Mouse (Mus musculus) embryonic facial prominence, embryonic 13.5 days (tissue): Measurements from ENCODE around the gene Nr4a2. TPM values are rescaled to one million over a fixed set of nuclear protein-coding genes. Genes with fewer than 3 reads are reported as not detected.

Experiments
- ATAC-seq: fragments of 200-750 bp; cut with Nextera tagmentation; 2 replicates; pipeline ENCODE4 v1.8.0; 2017; ENCODE audit warnings: low read depth; ENCODE audit not compliant: insufficient number of reproducible peaks, insufficient read depth, low FRiP score, low TSS enrichment
- H3K27ac ChIP-seq: fragments of 300-500 bp; sonication (generic); 2 replicates; pipeline ENCODE4 v1.5.1; 2015; ENCODE audit warnings: moderate library complexity, mild to moderate bottlenecking, inconsistent platforms
- H3K27me3 ChIP-seq: fragments of 300-500 bp; sonication (generic); 2 replicates; pipeline ENCODE4 v1.6.1; 2015; ENCODE audit warnings: mild to moderate bottlenecking, inconsistent platforms
- H3K36me3 ChIP-seq: fragments of 300-500 bp; sonication (generic); 2 replicates; pipeline ENCODE4 v1.6.1; 2015; ENCODE audit warnings: mild to moderate bottlenecking, inconsistent platforms
- H3K4me1 ChIP-seq: fragments of 300-500 bp; sonication (generic); 2 replicates; pipeline ENCODE4 v1.6.1; 2015; ENCODE audit warnings: inconsistent platforms
- H3K4me2 ChIP-seq: fragments of 300-500 bp; sonication (generic); 2 replicates; pipeline ENCODE4 v1.6.1; 2015; ENCODE audit warnings: moderate library complexity, mild to moderate bottlenecking, inconsistent platforms
- H3K4me3 ChIP-seq: fragments of 300-500 bp; sonication (generic); 2 replicates; pipeline ENCODE4 v1.5.1; 2015; ENCODE audit warnings: mild to moderate bottlenecking, inconsistent platforms
- H3K9ac ChIP-seq: fragments of 300-500 bp; sonication (generic); 2 replicates; pipeline ENCODE4 v1.6.1; 2015; ENCODE audit warnings: mild to moderate bottlenecking, inconsistent platforms
- H3K9me3 ChIP-seq: fragments of 300-500 bp; sonication (generic); 2 replicates; pipeline ENCODE4 v1.6.1; 2016; ENCODE audit warnings: inconsistent platforms
- WGBS: fragments of 180-500 bp; shearing (Covaris S2); methylation state at CpG from one replicate; pipeline ENCODE4 v1.1.7; 2015; ENCODE audit warnings: mixed read lengths; 5-methylcytosine and 5-hydroxymethylcytosine counted together
- polyA plus RNA-seq: library from polyadenylated mRNA; unstranded; fragments of >200 nt; fragmentation: Nextera tagmentation; extraction: Ambion mirVana; gene quantifications from 2 replicates; pipeline ENCODE4 v1.2.1, GENCODE M21; 2015

Gene Nr4a2
- polyA plus RNA-seq, 1 experiment from 2014 or later, result 11.8 TPM

GRCm38 (mm10) chr2:57121110-57121509 is 2.7 kb downstream of the Nr4a2 start:
- Histone ChIP-seq H3K27ac (no peak overlapping the region), H3K36me3 (no peaks in the 10 kb centered on the region), H3K27me3 (0 out of 2 replicates have a peak, but pooled peaks cover 1% of the 10 kb centered on the region), H3K9me3 (no peaks in the 10 kb centered on the region), H3K9ac (no peak overlapping the region), H3K4me1 (0 out of 2 replicates have a peak, but pooled peaks cover 2% of the 10 kb centered on the region), H3K4me2 (no peak overlapping the region), H3K4me3 (no peak overlapping the region)
- 86% methylated on average over 4 of the region's 4 CpGs for whole genome bisulfite sequencing
- ATAC-seq, result no peak

- H3K9me3 ChIP-seq, result no peaks in the 10 kb centered on the region
- peaks cover 18% of the 10 kb centered on the region for H3K27me3 ChIP-seq
- H3K4me3 ChIP-seq, result peak overlapping the region; percentile 78
- peak overlapping the region; percentile 77 for H3K27ac ChIP-seq
- H3K4me2 ChIP-seq, result peak overlapping the region; percentile 99
- peak overlapping the region; percentile 77 for H3K9ac ChIP-seq
- peaks cover 16% of the 10 kb centered on the region; the same call in 1 of the 2 replicates for H3K4me1 ChIP-seq
- H3K36me3 ChIP-seq, result no peaks in the 10 kb centered on the region
- no peak for ATAC-seq
- 3% methylated on average over 13 of the region's 13 CpGs for WGBS
Measured at GRCm38 (mm10) chr2:57117201-57117951, 6.4 kb downstream of the Nr4a2 start.

GRCm38 (mm10) chr2:57116366-57117200 is 7.2 kb downstream of the Nr4a2 start:
- peak; percentile 57; the same call in 1 of the 2 replicates for ATAC-seq
- WGBS, result under 1% methylated on average over 47 of the region's 47 CpGs

GRCm38 (mm10) chr2:57115864-57116365 is 7.9 kb downstream of the Nr4a2 start:
- H3K9ac ChIP-seq, result peak overlapping the region; percentile 77
- no peak for ATAC-seq
- H3K9me3 ChIP-seq, result no peaks in the 10 kb centered on the region
- WGBS, result under 1% methylated on average over 25 of the region's 28 CpGs
- peaks cover 27% of the 10 kb centered on the region for H3K4me1 ChIP-seq
- H3K27me3 ChIP-seq, result peaks cover 33% of the 10 kb centered on the region
- no peaks in the 10 kb centered on the region for H3K36me3 ChIP-seq
- peak overlapping the region; percentile 77 for H3K27ac ChIP-seq
- peak overlapping the region; percentile 99 for H3K4me2 ChIP-seq
- H3K4me3 ChIP-seq, result peak overlapping the region; percentile 78

More at GRCm38 (mm10) chr2:57116366-57117200, 7.2 kb downstream of the Nr4a2 start:
- Histone ChIP-seq H3K9me3 (no peaks in the 10 kb centered on the region), H3K36me3 (no peaks in the 10 kb centered on the region), H3K4me2 (peak overlapping the region; percentile 99), H3K9ac (peak overlapping the region; percentile 77), H3K27me3 (peaks cover 26% of the 10 kb centered on the region), H3K4me1 (peaks cover 22% of the 10 kb centered on the region), H3K27ac (peak overlapping the region; percentile 77), H3K4me3 (peak overlapping the region; percentile 78)

- ATAC-seq, result no peak; the same call in 1 of the 2 replicates
- H3K4me3 ChIP-seq, result peak overlapping the region; percentile 78
- peaks cover 27% of the 10 kb centered on the region for H3K4me1 ChIP-seq
- peak overlapping the region; percentile 77 for H3K9ac ChIP-seq
- H3K4me2 ChIP-seq, result peak overlapping the region; percentile 99
- H3K27me3 ChIP-seq, result peaks cover 39% of the 10 kb centered on the region
- under 1% methylated on average over 25 of the region's 25 CpGs for WGBS
- no peaks in the 10 kb centered on the region for H3K9me3 ChIP-seq
- H3K36me3 ChIP-seq, result no peaks in the 10 kb centered on the region
- no peak overlapping the region for H3K27ac ChIP-seq
Measured at GRCm38 (mm10) chr2:57115181-57115863, 8.5 kb downstream of the Nr4a2 start.

GRCm38 (mm10) chr2:57114211-57115151 is 9.3 kb downstream of the Nr4a2 start:
- Histone ChIP-seq H3K9me3 (no peaks in the 10 kb centered on the region), H3K4me2 (peak overlapping the region; percentile 99), H3K27ac (peak overlapping the region; percentile 77), H3K27me3 (peaks cover 47% of the 10 kb centered on the region), H3K4me3 (peak overlapping the region; percentile 78), H3K36me3 (no peaks in the 10 kb centered on the region), H3K9ac (peak overlapping the region; percentile 77), H3K4me1 (peaks cover 27% of the 10 kb centered on the region)
- ATAC-seq, result peak; percentile 68
- WGBS, result under 1% methylated on average over 88 of the region's 88 CpGs

GRCm38 (mm10) chr2:57113431-57113830 is 10.4 kb downstream of the Nr4a2 start:
- peaks cover 27% of the 10 kb centered on the region for H3K4me1 ChIP-seq
- no peaks in the 10 kb centered on the region for H3K9me3 ChIP-seq
- peak overlapping the region; percentile 78 for H3K4me3 ChIP-seq
- ATAC-seq, result no peak
- H3K27ac ChIP-seq, result no peak overlapping the region
- peak overlapping the region; percentile 99 for H3K4me2 ChIP-seq
- peaks cover 57% of the 10 kb centered on the region for H3K27me3 ChIP-seq
- 28% methylated on average over 5 of the region's 5 CpGs for WGBS
- H3K9ac ChIP-seq, result no peak overlapping the region
- no peaks in the 10 kb centered on the region for H3K36me3 ChIP-seq

GRCm38 (mm10) chr2:57112949-57113348 is 10.9 kb downstream of the Nr4a2 start:
- no peak overlapping the region for H3K9ac ChIP-seq
- ATAC-seq, result no peak
- H3K4me3 ChIP-seq, result peak overlapping the region; percentile 78
- H3K9me3 ChIP-seq, result no peaks in the 10 kb centered on the region
- WGBS, result 29% methylated on average over 6 of the region's 6 CpGs
- no peaks in the 10 kb centered on the region for H3K36me3 ChIP-seq
- peaks cover 27% of the 10 kb centered on the region for H3K4me1 ChIP-seq
- H3K4me2 ChIP-seq, result peak overlapping the region; percentile 99
- peaks cover 62% of the 10 kb centered on the region for H3K27me3 ChIP-seq
- H3K27ac ChIP-seq, result no peak overlapping the region

- H3K27ac ChIP-seq, result no peak overlapping the region
- peak overlapping the region; percentile 29 for H3K4me3 ChIP-seq
- no peaks in the 10 kb centered on the region for H3K36me3 ChIP-seq
- WGBS, result 7% methylated on average over 38 of the region's 38 CpGs
- H3K9ac ChIP-seq, result 0 out of 2 replicates have a peak overlapping the region, but pooled peaks have one; percentile 27
- no peaks in the 10 kb centered on the region for H3K9me3 ChIP-seq
- peaks cover 70% of the 10 kb centered on the region for H3K27me3 ChIP-seq
- peak overlapping the region; percentile 99 for H3K4me2 ChIP-seq
- no peak for ATAC-seq
- peaks cover 27% of the 10 kb centered on the region for H3K4me1 ChIP-seq
Measured at GRCm38 (mm10) chr2:57111791-57112538, 11.8 kb downstream of the Nr4a2 start.
